Comparison of ENCODE assay signal across 8 mouse cellular contexts in the genomic region with DNA sequence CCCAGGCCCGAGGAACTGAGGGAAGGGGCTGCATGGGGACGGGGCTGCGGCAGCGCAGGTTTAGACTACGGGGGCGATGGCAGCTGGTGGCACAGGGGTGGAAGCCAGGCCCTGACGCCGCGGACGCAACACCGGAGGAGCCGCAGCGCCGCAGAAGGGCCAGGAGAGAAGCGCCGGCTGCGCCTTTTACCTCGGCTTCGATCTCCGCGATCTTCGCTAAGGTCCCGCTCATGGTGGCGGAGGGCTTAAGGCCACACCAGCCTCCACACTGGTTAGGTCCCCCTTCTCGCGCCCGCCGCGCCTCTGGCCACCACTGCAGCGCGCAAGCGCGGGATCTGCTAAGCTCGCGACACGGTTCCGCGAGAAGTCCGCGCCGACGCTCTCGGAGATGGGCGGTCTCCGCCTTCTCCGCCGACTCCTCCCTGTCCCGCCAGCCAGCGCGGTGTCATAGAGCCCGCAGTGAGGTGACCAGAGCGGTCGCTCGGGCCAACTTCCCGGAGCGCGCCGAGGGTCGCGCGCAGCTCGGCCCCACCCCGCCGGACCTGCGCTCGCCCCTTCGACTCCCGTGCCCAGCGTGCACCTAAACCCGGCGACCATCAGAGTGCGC. TPM values are rescaled to one million over a fixed set of nuclear protein-coding genes. Genes with fewer than 3 reads are reported as not detected.
DNase-seq lines count a peak whose midpoint lies in the region; ATAC-seq lines count a peak whose summit lies in the region.

Gene Drg1 (minus strand): TSS at position 337 of the 607 bp plus-strand sequence.

- H3K9me3 ChIP-seq in hindbrain, embryonic 12.5 days (replicated peaks): no peaks in the 10 kb centered on the region

- ATAC-seq in hindbrain, embryonic 12.5 days (ENCODE audit: low FRiP score): peak; percentile 99

- peak within 1 kb of the TSS; percentile 93 for H3K4me3 ChIP-seq in hindbrain, embryonic 12.5 days

- H3K27ac ChIP-seq in hindbrain, embryonic 12.5 days: peak within 1 kb of the TSS; percentile 96

- H3K9ac ChIP-seq in hindbrain, embryonic 12.5 days: peak within 1 kb of the TSS; percentile 98

- DNase-seq in NIH3T3 (ENCODE audit: low read depth): peak; percentile 97
- peak; percentile 97 to 99 for DNase-seq in cerebellum, postnatal 10 days
- DNase-seq in frontal cortex, postnatal 10 days (ENCODE audit: low spot score in 2 of 2): peak; percentile 87 to 94
- peak; percentile 93 to 94 for DNase-seq in layer of hippocampus, postnatal 14 days (ENCODE audit: low spot score in 2 of 2)
- DNase-seq in lung, postnatal 14 days: peak; percentile 95
- DNase-seq in retina, adult 2 months (ENCODE audit: low read depth, low spot score): peak; percentile 84
- DNase-seq in thymus, postnatal 36 days: peak; percentile 91 to 94

- H3K4me2 ChIP-seq in hindbrain, embryonic 12.5 days (replicated peaks): peak within 1 kb of the TSS; percentile 78

- peaks cover 28% of the 10 kb centered on the region for H3K36me3 ChIP-seq in hindbrain, embryonic 12.5 days

- H3K27me3 ChIP-seq in hindbrain, embryonic 12.5 days: no peaks in the 10 kb centered on the region

- H3K4me1 ChIP-seq in hindbrain, embryonic 12.5 days: peaks cover 29% of the 10 kb centered on the region

- under 1% methylated on average over 61 of the region's 72 CpGs for WGBS in hindbrain, embryonic 12.5 days

RNA-seq across cellular contexts. Expression of gene Drg1, which starts in this region (rescaled TPM):
- 240 and 245 TPM in 2 replicates for polyA plus RNA-seq in hindbrain, embryonic 12.5 days (2016; fragmentation: Nextera tagmentation; extraction: Ambion mirVana)
- 100 to 1,000 TPM in 1 of 2 experiments, 10 to 100 TPM in 1; 89.8 to 103 TPM for total RNA-seq in layer of hippocampus, postnatal 14 days (2021)

Comparison
In these comparisons a context has a peak if more than half of its experiments do, and no peak if none do; other contexts are left out.
1. Peak in every context shown above with its lines: DNase-seq, ATAC-seq, H3K4me3 ChIP-seq and H3K27ac ChIP-seq.